Mouse (Mus musculus) forebrain, embryonic 12.5 days (tissue): ENCODE data around the gene Gm2115. TPM values are rescaled to one million over a fixed set of nuclear protein-coding genes. Genes with fewer than 3 reads are reported as not detected.

Experiments
- ATAC-seq: fragments of 200-750 bp; cut with Nextera tagmentation; 2 replicates; pipeline ENCODE4 v1.8.0; 2017; ENCODE audit warnings: moderate TSS enrichment; ENCODE audit not compliant: low FRiP score
- H3K27ac ChIP-seq: fragments of 300-500 bp; sonication (generic); 2 replicates; pipeline ENCODE4 v1.5.1; 2016; ENCODE audit warnings: mild to moderate bottlenecking
- H3K27me3 ChIP-seq: fragments of 300-500 bp; sonication (generic); 2 replicates; pipeline ENCODE4 v1.6.1; 2016; ENCODE audit warnings: mild to moderate bottlenecking
- H3K36me3 ChIP-seq: fragments of 300-500 bp; sonication (generic); replicated peaks from 2 replicates; pipeline ENCODE4 v1.6.1; 2016; ENCODE audit warnings: mild to moderate bottlenecking
- H3K4me1 ChIP-seq: fragments of 300-500 bp; sonication (generic); 2 replicates; pipeline ENCODE4 v1.6.1; 2016
- H3K4me2 ChIP-seq: fragments of 300-500 bp; sonication (generic); 2 replicates; pipeline ENCODE4 v1.6.1; 2016; ENCODE audit warnings: mild to moderate bottlenecking, moderate library complexity
- H3K4me3 ChIP-seq: fragments of 300-500 bp; sonication (generic); replicated peaks from 2 replicates; pipeline ENCODE4 v1.5.1; 2016; ENCODE audit warnings: mild to moderate bottlenecking
- H3K9ac ChIP-seq: fragments of 300-500 bp; sonication (generic); 2 replicates; pipeline ENCODE4 v1.6.1; 2016; ENCODE audit warnings: mild to moderate bottlenecking
- H3K9me3 ChIP-seq: fragments of 300-500 bp; sonication (generic); 2 replicates; pipeline ENCODE4 v1.6.1; 2016
- WGBS: fragments of 180-500 bp; shearing (Covaris S2); methylation state at CpG from one replicate; pipeline ENCODE4 v1.1.7; 2016; 5-methylcytosine and 5-hydroxymethylcytosine counted together
- polyA plus RNA-seq: library from polyadenylated mRNA; unstranded; fragments of >200 nt; fragmentation: Nextera tagmentation; extraction: Ambion mirVana; gene quantifications from 2 replicates; pipeline ENCODE4 v1.2.1, GENCODE M21; 2016

Gene Gm2115
- polyA plus RNA-seq, 1 experiment from 2014 or later: 0.23 TPM

DNA sequence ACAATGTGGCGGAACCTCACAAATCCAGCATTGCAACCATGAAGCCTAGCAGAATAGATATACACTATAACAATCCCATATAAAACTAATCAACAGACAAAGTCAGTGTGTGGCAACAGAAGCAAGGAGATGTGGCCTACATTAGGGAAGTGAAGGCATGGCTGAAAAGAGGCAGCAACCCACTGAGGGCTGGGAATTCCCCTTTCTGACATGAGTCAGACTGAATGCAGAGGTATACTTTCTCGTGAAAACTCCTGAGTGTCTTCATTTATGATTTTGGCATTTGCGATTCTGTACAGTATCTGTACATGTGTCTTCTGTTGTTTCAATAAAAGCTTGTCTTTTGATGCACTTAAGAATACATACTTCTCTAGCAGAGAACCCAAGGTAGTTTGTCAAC is 62.6 kb downstream of the Gm2115 start:
- Histone ChIP-seq H3K4me2 (no peak overlapping the region), H3K4me1 (no peaks in the 10 kb centered on the region), H3K27me3 (no peaks in the 10 kb centered on the region), H3K9me3 (no peaks in the 10 kb centered on the region), H3K9ac (no peak overlapping the region), H3K27ac (no peak overlapping the region), H3K36me3 (no peaks in the 10 kb centered on the region), H3K4me3 (no peak overlapping the region)
- WGBS: 90% methylated on average over 3 of the region's 3 CpGs
- ATAC-seq: no peak

- H3K36me3 ChIP-seq: no peaks in the 10 kb centered on the region
- no peaks in the 10 kb centered on the region for H3K27me3 ChIP-seq
- no peak overlapping the region for H3K4me3 ChIP-seq
- no peak overlapping the region for H3K27ac ChIP-seq
- no peaks in the 10 kb centered on the region for H3K4me1 ChIP-seq
- no peak overlapping the region for H3K4me2 ChIP-seq
- no peaks in the 10 kb centered on the region for H3K9me3 ChIP-seq
- 53% methylated on average over 8 of the region's 8 CpGs for WGBS
- H3K9ac ChIP-seq: no peak overlapping the region
- ATAC-seq: peak; percentile 69
Observed at GRCm38 (mm10) chr7:84594087-84594916, 65.5 kb downstream of the Gm2115 start.

GRCm38 (mm10) chr7:84594917-84595303 is 66.2 kb downstream of the Gm2115 start:
- Histone ChIP-seq H3K27me3 (no peaks in the 10 kb centered on the region), H3K9ac (no peak overlapping the region), H3K27ac (no peak overlapping the region), H3K36me3 (no peaks in the 10 kb centered on the region), H3K9me3 (no peaks in the 10 kb centered on the region), H3K4me3 (no peak overlapping the region), H3K4me1 (no peaks in the 10 kb centered on the region), H3K4me2 (no peak overlapping the region)
- no peak for ATAC-seq

- ATAC-seq: no peak
- H3K4me2 ChIP-seq: no peak overlapping the region
- no peaks in the 10 kb centered on the region for H3K9me3 ChIP-seq
- H3K9ac ChIP-seq: no peak overlapping the region
- no peak overlapping the region for H3K27ac ChIP-seq
- H3K27me3 ChIP-seq: no peaks in the 10 kb centered on the region
- 74% methylated on average over 3 of the region's 3 CpGs for WGBS
- H3K4me3 ChIP-seq: no peak overlapping the region
- no peaks in the 10 kb centered on the region for H3K4me1 ChIP-seq
- no peaks in the 10 kb centered on the region for H3K36me3 ChIP-seq
Observed at GRCm38 (mm10) chr7:84596002-84596401, 67.2 kb downstream of the Gm2115 start.

DNA sequence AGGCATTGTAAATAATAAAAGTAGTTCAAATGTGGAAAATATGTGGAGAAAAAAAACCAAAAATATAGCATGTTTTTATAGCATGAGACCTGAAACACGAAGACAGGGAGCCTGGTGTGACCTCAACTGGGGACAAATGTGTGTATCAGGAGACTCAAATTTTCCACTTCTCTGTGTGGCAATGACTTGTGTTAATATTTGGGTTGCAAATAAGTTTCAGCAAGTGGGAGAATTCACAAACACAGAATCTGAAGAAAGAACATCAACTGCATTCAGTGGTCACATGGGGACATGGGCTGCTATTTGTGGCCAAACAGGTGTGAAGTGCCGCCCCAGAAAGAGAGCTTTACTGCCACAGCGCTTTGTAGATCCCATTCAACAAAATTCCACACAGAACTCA is 67.9 kb downstream of the Gm2115 start:
- H3K36me3 ChIP-seq: no peaks in the 10 kb centered on the region
- H3K27ac ChIP-seq: no peak overlapping the region
- H3K4me1 ChIP-seq: no peaks in the 10 kb centered on the region
- no peak overlapping the region for H3K4me3 ChIP-seq
- no peaks in the 10 kb centered on the region for H3K9me3 ChIP-seq
- H3K4me2 ChIP-seq: no peak overlapping the region
- no peaks in the 10 kb centered on the region for H3K27me3 ChIP-seq
- ATAC-seq: no peak
- WGBS: 89% methylated on average over 3 of the region's 3 CpGs
- no peak overlapping the region for H3K9ac ChIP-seq

GRCm38 (mm10) chr7:84600631-84601030 is 71.9 kb downstream of the Gm2115 start:
- WGBS: 96% methylated on average over 2 of the region's 2 CpGs
- H3K27ac ChIP-seq: no peak overlapping the region
- H3K9ac ChIP-seq: no peak overlapping the region
- peaks cover 8% of the 10 kb centered on the region for H3K4me1 ChIP-seq
- H3K9me3 ChIP-seq: no peaks in the 10 kb centered on the region
- H3K36me3 ChIP-seq: no peaks in the 10 kb centered on the region
- H3K27me3 ChIP-seq: peaks cover 4% of the 10 kb centered on the region; the same call in 1 of the 2 replicates
- no peak overlapping the region for H3K4me3 ChIP-seq
- H3K4me2 ChIP-seq: no peak overlapping the region
- no peak for ATAC-seq

DNA sequence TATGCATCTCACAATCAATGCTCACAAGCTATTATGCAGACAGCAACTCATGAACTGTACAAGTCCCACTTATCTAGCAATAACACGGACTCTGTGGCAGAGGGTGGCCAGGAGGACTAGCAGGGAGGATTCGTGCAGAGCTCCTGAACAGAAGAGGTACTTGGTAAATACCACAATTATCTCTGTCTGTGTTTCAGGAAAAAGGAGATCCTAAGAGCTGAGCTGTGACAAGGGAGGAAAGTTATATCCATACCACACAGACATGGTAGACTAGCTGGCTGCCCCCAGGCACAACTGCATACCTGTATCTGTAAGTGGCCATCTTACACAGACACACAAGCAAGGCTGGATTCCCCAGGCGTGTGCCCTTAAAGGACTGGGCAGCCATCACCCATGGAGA is 72.6 kb downstream of the Gm2115 start:
- peaks cover 4% of the 10 kb centered on the region; the same call in 1 of the 2 replicates for H3K27me3 ChIP-seq
- H3K9me3 ChIP-seq: no peaks in the 10 kb centered on the region
- no peak overlapping the region for H3K4me2 ChIP-seq
- no peak for ATAC-seq
- 87% methylated on average over 3 of the region's 3 CpGs for WGBS
- no peak overlapping the region for H3K9ac ChIP-seq
- no peaks in the 10 kb centered on the region for H3K36me3 ChIP-seq
- H3K4me1 ChIP-seq: peaks cover 14% of the 10 kb centered on the region
- H3K4me3 ChIP-seq: no peak overlapping the region
- H3K27ac ChIP-seq: no peak overlapping the region

- ATAC-seq: no peak
- H3K4me2 ChIP-seq: no peak overlapping the region
- 68% methylated on average over 3 of the region's 3 CpGs for WGBS
- H3K4me1 ChIP-seq: peaks cover 16% of the 10 kb centered on the region
- H3K9me3 ChIP-seq: no peaks in the 10 kb centered on the region
- no peaks in the 10 kb centered on the region for H3K36me3 ChIP-seq
- no peak overlapping the region for H3K4me3 ChIP-seq
- peaks cover 4% of the 10 kb centered on the region; the same call in 1 of the 2 replicates for H3K27me3 ChIP-seq
- no peak overlapping the region for H3K9ac ChIP-seq
- no peak overlapping the region for H3K27ac ChIP-seq
Observed at GRCm38 (mm10) chr7:84604501-84604900, 75.7 kb downstream of the Gm2115 start.

GRCm38 (mm10) chr7:84605033-84605687 is 76.4 kb downstream of the Gm2115 start:
- Histone ChIP-seq H3K36me3 (no peaks in the 10 kb centered on the region), H3K9me3 (no peaks in the 10 kb centered on the region), H3K27ac (no peak overlapping the region), H3K4me2 (peak overlapping the region; percentile 96), H3K4me3 (peak overlapping the region; percentile 50), H3K4me1 (peaks cover 16% of the 10 kb centered on the region), H3K9ac (peak overlapping the region; percentile 65), H3K27me3 (peaks cover 4% of the 10 kb centered on the region; the same call in 1 of the 2 replicates)
- peak; percentile 47; the same call in 1 of the 2 replicates for ATAC-seq
- WGBS: 8% methylated on average over 19 of the region's 19 CpGs

DNA sequence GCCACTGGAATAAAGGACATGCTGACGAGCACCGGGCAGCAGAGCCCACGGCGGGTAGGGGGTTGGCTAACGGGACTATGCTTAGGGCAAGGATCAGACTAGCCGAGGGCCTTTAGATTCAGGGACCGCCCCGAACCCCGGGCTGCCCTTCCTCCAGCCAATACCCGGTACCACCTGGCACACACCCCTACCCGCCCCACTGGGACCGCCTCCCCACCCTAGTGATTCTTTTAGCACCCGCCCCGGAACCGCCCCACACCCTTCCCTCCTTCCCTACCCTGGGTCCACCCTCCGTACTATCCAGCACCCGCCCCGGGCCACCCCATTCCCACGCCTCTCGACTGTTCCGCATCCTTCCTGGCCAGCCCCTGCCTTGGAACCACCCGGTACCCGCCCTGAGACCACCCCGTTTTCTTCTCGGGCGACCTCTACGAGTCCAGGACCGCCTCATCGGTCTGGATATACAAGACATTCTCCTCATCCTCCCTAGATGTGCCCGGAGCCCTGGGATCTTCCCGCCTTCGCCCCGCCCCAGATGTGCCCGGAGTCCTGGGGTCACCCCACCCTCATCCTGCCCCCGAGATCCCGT is 77.0 kb downstream of the Gm2115 start:
- peak; percentile 81 for ATAC-seq

GRCm38 (mm10) chr7:84606293-84606749 is 77.6 kb downstream of the Gm2115 start, which contains the start of gene Fah:
Fah (minus strand) TSS chr7:84606722.
- H3K9me3 ChIP-seq: no peaks in the 10 kb centered on the region
- ATAC-seq: no peak; the same call in none of the 2 replicates
- peaks cover 16% of the 10 kb centered on the region for H3K4me1 ChIP-seq
- peak within 1 kb of the TSS; percentile 65 for H3K9ac ChIP-seq
- 5% methylated on average over 10 of the region's 10 CpGs for WGBS
- peak within 1 kb of the TSS; percentile 50 for H3K4me3 ChIP-seq
- H3K27ac ChIP-seq: no peak within 1 kb of the TSS
- no peaks in the 10 kb centered on the region for H3K36me3 ChIP-seq
- peaks cover 4% of the 10 kb centered on the region; the same call in 1 of the 2 replicates for H3K27me3 ChIP-seq
- peak within 1 kb of the TSS; percentile 96 for H3K4me2 ChIP-seq

More for the DNA sequence above, 77.0 kb downstream of the Gm2115 start:
- WGBS: under 1% methylated on average over 32 of the region's 36 CpGs
- Histone ChIP-seq H3K9me3 (no peaks in the 10 kb centered on the region), H3K4me3 (peak overlapping the region; percentile 50), H3K27ac (no peak overlapping the region), H3K4me1 (peaks cover 16% of the 10 kb centered on the region), H3K9ac (peak overlapping the region; percentile 65), H3K27me3 (peaks cover 4% of the 10 kb centered on the region; the same call in 1 of the 2 replicates), H3K4me2 (peak overlapping the region; percentile 96), H3K36me3 (no peaks in the 10 kb centered on the region)

DNA sequence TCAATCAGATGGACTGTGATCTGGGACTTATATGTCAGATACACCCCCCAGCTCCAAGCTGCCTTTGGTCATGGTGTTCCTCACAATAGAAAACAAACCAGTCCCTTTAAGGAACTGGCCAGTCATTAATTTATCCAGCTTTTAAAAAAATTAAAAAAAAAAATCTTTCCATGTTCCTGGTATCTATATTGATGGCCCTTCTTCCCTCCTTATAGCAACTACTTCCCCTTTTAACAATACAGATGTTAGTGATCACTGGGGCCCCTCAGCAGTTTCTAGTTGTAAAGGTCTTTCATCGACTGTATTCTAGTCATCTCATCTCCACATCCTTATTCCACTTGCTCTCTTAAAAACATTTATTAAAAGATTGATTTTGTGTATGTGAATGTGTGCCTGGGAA is 82.9 kb downstream of the Gm2115 start:
- no peaks in the 10 kb centered on the region; the same call in 1 of the 2 replicates for H3K4me1 ChIP-seq
- WGBS: 93% methylated on average over 1 of the region's 1 CpGs
- ATAC-seq: no peak

More for the DNA sequence above, 82.9 kb downstream of the Gm2115 start:
- no peaks in the 10 kb centered on the region for H3K27me3 ChIP-seq
- no peak overlapping the region for H3K27ac ChIP-seq
- no peak overlapping the region for H3K4me2 ChIP-seq
- 0 out of 2 replicates have a peak, but pooled peaks cover 5% of the 10 kb centered on the region for H3K36me3 ChIP-seq
- no peaks in the 10 kb centered on the region for H3K9me3 ChIP-seq
- no peak overlapping the region for H3K4me3 ChIP-seq
- H3K9ac ChIP-seq: no peak overlapping the region
